Mouse (Mus musculus): ENCODE measurements around the gene Galnt14.

DNA sequence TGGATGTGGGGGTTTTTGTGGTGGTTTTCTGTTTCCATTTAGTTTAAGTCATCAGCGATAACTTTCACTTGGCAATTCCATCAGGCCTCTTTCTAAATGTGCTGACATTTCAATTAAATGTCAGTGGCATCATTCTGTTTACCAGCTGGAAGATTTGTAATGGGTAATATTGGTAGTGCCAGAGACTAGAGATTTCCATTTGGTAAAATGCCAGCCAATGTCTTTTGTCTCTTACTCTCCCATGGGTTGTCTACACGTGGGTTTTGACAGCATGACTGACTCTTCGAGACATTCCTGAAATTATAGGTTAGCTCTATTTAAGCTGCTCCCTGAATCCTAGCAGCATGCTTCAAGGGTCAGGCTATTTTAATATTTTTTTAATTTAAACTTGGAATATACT is 256.6 kb downstream of the Galnt14 start:
- TF ChIP-seq CTCF (IDR thresholded peaks at IDR 0.05; ENCODE audit: extremely low read depth, insufficient read depth, low read length): no peak
- no peak for TF ChIP-seq POLR2A (IDR thresholded peaks at IDR 0.05; ENCODE audit: extremely low read depth, insufficient read depth, low read length)

All from cortical plate, adult 2 months (tissue).